Mouse (Mus musculus) hindbrain, embryonic 10.5 days (tissue): ENCODE measurements at regions not wholly inside any gene's neighbourhood (a gene's known extent, or its start where the extent isn't known, plus 50 kb on each side); places are given as distances from the start of the nearest gene placed in this dataset.

Experiments
- DNase-seq: peaks from one replicate; pipeline ENCODE4 v3.0.0-alpha.2; 2017; ENCODE audit warnings: low spot score
- H3K27ac ChIP-seq: fragments of 300-500 bp; sonication (generic); 2 replicates; pipeline ENCODE4 v1.5.1; 2016; ENCODE audit warnings: mild to moderate bottlenecking, moderate library complexity
- H3K27me3 ChIP-seq: fragments of 300-500 bp; sonication (generic); 2 replicates; pipeline ENCODE4 v1.6.1; 2016; ENCODE audit warnings: mild to moderate bottlenecking; ENCODE audit not compliant: poor library complexity, insufficient read depth, severe bottlenecking
- H3K36me3 ChIP-seq: fragments of 300-500 bp; sonication (generic); 2 replicates; pipeline ENCODE4 v1.6.1; 2016; ENCODE audit warnings: mild to moderate bottlenecking, moderate library complexity
- H3K4me1 ChIP-seq: fragments of 300-500 bp; sonication (generic); replicated peaks from 2 replicates; pipeline ENCODE4 v1.6.1; 2016; ENCODE audit warnings: mild to moderate bottlenecking
- H3K4me3 ChIP-seq: fragments of 300-500 bp; sonication (generic); 2 replicates; pipeline ENCODE4 v1.5.1; 2016; ENCODE audit warnings: mild to moderate bottlenecking, moderate library complexity
- H3K9me3 ChIP-seq: fragments of 300-500 bp; sonication (generic); 2 replicates; pipeline ENCODE4 v1.6.1; 2016; ENCODE audit warnings: mild to moderate bottlenecking, moderate library complexity
- WGBS: fragments of 180-500 bp; shearing (Covaris S2); methylation state at CpG from one replicate; pipeline ENCODE4 v1.1.7; 2016; 5-methylcytosine and 5-hydroxymethylcytosine counted together

DNA sequence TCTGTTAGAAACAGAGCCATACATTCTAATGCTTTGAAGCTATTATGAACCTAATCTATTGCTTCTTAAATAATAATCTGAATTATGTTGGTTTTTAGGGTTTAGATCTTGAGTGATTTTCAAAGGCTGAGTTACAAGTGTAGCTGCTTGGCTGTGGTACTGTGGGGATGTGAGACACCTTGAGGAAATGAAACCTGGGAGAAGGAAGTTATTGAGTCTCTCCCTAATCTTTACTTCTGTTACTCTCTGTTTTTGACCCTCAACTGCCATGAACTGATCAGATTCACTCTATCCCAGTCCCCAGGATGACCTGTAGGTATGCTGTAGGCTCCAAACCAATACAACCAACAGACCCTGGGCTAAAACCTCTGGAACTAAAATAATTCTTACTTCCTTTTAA, 334.8 kb downstream of the Bckdhb start:
- Histone ChIP-seq H3K27ac (no peak overlapping the region), H3K9me3 (no peaks in the 10 kb centered on the region), H3K4me1 (0 out of 2 replicates have a peak, but pooled peaks cover 2% of the 10 kb centered on the region), H3K36me3 (no peaks in the 10 kb centered on the region), H3K27me3 (no peaks in the 10 kb centered on the region), H3K4me3 (no peak overlapping the region)
- no peak for DNase-seq

DNA sequence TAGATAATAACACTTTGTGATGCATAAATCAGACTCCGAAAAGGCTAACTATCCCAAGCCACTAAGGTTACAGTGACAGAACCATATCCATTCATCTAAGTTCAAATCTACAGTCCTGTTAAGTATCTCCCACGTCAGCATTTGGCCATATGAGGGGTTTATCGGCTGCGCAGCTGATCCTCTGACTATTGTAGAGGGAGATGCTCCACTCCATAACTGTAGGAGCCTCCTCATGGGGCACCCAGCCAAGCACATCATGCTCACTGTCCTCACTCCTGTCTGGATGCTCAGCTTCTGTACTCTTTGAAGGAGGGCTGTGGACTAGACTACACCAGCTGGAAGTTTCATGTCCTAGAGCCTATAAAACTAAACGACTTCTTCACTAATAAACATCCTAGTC, 337.2 kb downstream of the Bckdhb start:
- H3K4me1 ChIP-seq = 0 out of 2 replicates have a peak, but pooled peaks cover 2% of the 10 kb centered on the region
- no peak for DNase-seq
- 92% methylated on average over 5 of the region's 5 CpGs for WGBS

DNA sequence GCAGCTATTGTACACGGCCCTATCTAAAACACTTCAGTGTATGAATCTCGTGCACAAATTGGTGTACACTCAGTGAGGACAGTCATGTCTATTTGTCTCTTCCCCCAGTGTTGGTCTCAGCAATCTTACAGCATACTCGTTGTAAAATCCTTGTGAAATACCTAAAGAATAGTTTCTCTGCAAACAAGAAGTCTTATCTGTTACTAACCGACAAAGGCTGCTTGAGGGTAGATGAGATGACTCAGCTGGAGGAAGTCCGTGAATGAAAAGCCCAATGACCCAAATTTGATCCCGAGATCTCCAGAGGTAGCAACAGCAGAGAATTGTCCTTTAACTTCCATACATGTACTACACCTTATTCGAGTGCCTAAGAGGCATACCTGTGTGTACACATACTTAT, 342.0 kb downstream of the Bckdhb start:
- Histone ChIP-seq H3K27ac (no peak overlapping the region), H3K9me3 (no peaks in the 10 kb centered on the region), H3K4me3 (no peak overlapping the region), H3K4me1 (no peaks in the 10 kb centered on the region), H3K27me3 (no peaks in the 10 kb centered on the region), H3K36me3 (no peaks in the 10 kb centered on the region)
- 85% methylated on average over 7 of the region's 7 CpGs for WGBS
- DNase-seq = no peak

More for the DNA sequence above, 337.2 kb downstream of the Bckdhb start:
- no peaks in the 10 kb centered on the region for H3K9me3 ChIP-seq
- H3K36me3 ChIP-seq = no peaks in the 10 kb centered on the region
- no peaks in the 10 kb centered on the region for H3K27me3 ChIP-seq
- no peak overlapping the region for H3K4me3 ChIP-seq
- H3K27ac ChIP-seq = no peak overlapping the region

DNA sequence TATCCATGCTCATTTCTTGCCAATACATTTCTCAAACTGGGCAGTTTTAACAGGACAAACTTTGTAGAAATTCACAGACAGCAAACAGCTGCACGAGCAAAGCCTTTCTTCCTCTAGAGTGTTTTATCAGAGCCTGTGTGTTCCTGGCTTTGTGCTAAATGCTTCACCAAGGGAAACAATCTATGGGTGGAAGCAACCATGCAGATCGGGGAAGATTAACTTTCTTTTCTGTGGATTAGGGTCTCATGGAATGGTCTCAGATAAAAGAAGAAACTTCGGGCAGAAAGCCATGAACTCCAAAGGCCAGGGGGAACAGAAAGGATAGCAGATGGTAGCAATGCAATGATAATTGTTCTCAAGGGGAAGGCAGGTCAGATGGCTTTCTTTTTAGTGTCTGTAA, 349.7 kb downstream of the Bckdhb start:
- WGBS = 70% methylated on average over 3 of the region's 3 CpGs
- Histone ChIP-seq H3K27ac (no peak overlapping the region), H3K27me3 (no peaks in the 10 kb centered on the region), H3K36me3 (no peaks in the 10 kb centered on the region), H3K9me3 (no peaks in the 10 kb centered on the region), H3K4me1 (peaks cover 7% of the 10 kb centered on the region), H3K4me3 (no peak overlapping the region)
- DNase-seq = no peak

DNA sequence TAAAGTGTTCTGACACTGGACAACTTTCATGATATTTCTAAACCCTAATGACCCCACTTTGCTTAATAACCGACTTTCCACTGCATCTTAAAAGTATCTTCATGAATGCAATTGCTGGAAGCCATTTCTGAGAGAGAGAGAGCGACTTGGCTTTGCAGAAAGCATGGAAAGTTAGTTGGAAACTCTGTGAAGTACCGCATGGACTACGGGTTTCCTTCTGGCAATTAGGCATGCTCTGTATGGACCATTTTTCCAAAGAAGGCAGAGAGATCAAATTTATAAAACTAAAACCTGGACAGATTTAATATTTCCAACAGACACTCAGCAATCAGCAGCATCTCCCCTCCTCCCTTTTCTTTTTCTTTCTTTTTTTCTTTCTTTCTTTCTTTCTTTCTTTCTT, 353.4 kb downstream of the Bckdhb start:
- no peak for DNase-seq
- H3K9me3 ChIP-seq = peaks cover 6% of the 10 kb centered on the region; the same call in 1 of the 2 replicates
- peak overlapping the region; percentile 53; the same call in 1 of the 2 replicates for H3K27ac ChIP-seq

DNA sequence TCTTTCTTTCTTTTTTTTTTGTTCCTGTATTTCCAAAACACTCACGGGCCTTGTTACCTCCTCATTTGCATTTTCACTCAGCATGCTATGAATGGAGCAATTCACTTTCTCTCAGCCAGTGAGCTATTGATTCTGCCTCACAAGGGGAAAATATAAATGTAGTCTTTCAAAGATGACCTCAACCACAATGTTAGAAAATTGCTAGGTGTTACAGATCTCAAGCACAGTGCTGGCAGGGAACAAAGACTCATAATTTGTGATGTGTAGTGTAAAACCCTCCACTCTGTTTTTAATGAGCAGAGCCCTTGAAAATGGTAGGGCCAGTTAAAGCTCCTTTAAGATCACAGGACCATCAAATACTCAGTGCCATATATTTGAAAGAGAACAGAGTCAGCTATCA, 353.8 kb downstream of the Bckdhb start:
- H3K4me3 ChIP-seq = no peak overlapping the region
- no peaks in the 10 kb centered on the region for H3K27me3 ChIP-seq
- no peaks in the 10 kb centered on the region for H3K36me3 ChIP-seq
- H3K9me3 ChIP-seq = peaks cover 6% of the 10 kb centered on the region; the same call in 1 of the 2 replicates
- 21% methylated on average over 1 of the region's 1 CpGs for WGBS
- DNase-seq = no peak
- peaks cover 12% of the 10 kb centered on the region for H3K4me1 ChIP-seq
- H3K27ac ChIP-seq = no peak overlapping the region

More for the DNA sequence above, 353.4 kb downstream of the Bckdhb start:
- no peak overlapping the region for H3K4me3 ChIP-seq
- no peaks in the 10 kb centered on the region for H3K36me3 ChIP-seq
- WGBS = 75% methylated on average over 4 of the region's 4 CpGs
- no peaks in the 10 kb centered on the region for H3K27me3 ChIP-seq
- peaks cover 12% of the 10 kb centered on the region for H3K4me1 ChIP-seq

DNA sequence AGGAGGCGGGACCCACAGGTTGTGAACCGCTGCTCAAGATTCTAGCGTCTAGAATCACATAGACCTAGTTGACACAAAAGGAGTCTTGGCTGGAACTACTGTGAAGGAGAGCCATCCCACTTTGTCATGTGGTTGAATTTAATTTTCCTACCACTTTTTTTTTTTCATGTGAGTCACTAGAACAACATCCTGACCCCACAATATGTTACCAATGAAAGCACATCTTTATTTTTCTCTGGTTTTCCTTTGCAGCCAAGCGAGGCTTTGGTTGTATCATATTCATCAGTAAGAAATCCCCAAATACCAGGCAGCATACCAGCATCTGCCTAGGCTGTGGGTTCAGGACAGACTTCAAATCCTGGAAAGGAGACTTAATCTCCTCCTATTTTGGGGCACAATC, 356.0 kb downstream of the Bckdhb start:
- WGBS = 92% methylated on average over 4 of the region's 4 CpGs
- H3K27ac ChIP-seq = no peak overlapping the region
- no peak for DNase-seq
- H3K9me3 ChIP-seq = peaks cover 6% of the 10 kb centered on the region; the same call in 1 of the 2 replicates
- no peaks in the 10 kb centered on the region for H3K36me3 ChIP-seq
- H3K27me3 ChIP-seq = no peaks in the 10 kb centered on the region
- no peak overlapping the region for H3K4me3 ChIP-seq
- H3K4me1 ChIP-seq = peaks cover 12% of the 10 kb centered on the region

DNA sequence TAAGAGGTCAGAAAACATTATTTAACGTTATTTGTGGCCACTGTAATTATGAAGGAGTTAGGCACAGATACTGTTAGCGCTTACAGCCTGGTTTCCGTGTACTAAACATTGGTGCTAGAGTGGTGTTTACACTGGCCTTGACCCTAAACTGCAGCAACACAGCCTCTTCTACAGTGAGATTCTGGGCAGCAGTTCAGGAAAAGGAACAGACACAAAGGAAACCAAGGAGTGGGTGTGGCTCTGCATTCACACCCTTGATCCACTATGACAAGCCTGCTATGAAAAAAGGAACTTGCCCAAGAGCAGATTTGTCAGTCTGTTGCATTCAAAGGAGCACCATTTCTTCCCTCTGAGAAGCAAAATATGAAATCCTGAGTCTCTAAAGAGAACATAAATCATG, 356.7 kb downstream of the Bckdhb start:
- Histone ChIP-seq H3K4me1 (peaks cover 12% of the 10 kb centered on the region), H3K27ac (0 out of 2 replicates have a peak overlapping the region, but pooled peaks have one; percentile 24), H3K4me3 (no peak overlapping the region), H3K36me3 (no peaks in the 10 kb centered on the region), H3K27me3 (no peaks in the 10 kb centered on the region), H3K9me3 (peaks cover 6% of the 10 kb centered on the region; the same call in 1 of the 2 replicates)
- no peak for DNase-seq
- WGBS = 77% methylated on average over 3 of the region's 3 CpGs

DNA sequence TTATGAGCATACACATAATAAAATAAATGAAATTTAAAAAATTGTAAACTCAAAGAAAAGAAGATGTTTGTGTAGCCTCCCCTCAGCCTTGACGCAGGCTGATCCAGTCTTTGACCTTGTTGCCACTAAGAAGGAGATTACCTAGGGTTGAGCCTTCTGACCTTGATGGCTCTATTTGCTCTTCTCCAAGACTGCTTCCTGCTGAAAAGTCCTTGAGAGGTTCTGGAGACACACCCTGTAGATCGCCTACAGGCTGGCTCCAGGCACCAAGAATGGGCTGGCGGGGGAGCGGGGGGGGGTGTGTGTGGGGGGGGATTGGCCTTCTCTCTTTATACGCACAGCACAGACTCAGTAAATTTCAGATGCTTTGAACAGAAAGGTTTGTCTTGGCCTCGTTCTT, 358.4 kb downstream of the Bckdhb start:
- peaks cover 6% of the 10 kb centered on the region; the same call in 1 of the 2 replicates for H3K9me3 ChIP-seq
- DNase-seq = no peak
- H3K27me3 ChIP-seq = no peaks in the 10 kb centered on the region
- H3K4me3 ChIP-seq = no peak overlapping the region
- WGBS = 76% methylated on average over 6 of the region's 6 CpGs
- peaks cover 11% of the 10 kb centered on the region for H3K4me1 ChIP-seq
- no peak overlapping the region for H3K27ac ChIP-seq
- no peaks in the 10 kb centered on the region for H3K36me3 ChIP-seq

DNA sequence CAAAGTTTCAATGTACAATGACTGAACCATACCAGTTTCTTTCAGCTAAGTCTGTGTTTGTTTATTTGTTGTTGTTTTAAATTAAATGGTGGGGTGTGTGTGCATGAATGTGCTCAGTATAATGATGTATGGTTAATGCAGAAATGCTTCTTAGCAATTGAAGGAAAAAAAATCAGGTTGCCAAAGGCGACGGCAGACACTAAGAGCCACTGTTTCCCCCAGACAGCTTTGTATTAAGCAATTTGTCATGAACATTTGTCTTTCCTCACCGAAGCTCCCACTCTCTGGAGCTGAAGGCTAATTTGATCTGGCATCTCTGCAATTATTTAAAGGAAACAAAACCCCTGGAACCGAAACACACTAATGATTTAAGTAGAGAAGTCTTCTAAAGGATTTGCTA, 360.7 kb downstream of the Bckdhb start:
- Histone ChIP-seq H3K9me3 (peaks cover 6% of the 10 kb centered on the region; the same call in 1 of the 2 replicates), H3K27ac (no peak overlapping the region), H3K4me1 (peaks cover 4% of the 10 kb centered on the region; the same call in 1 of the 2 replicates), H3K4me3 (no peak overlapping the region), H3K27me3 (no peaks in the 10 kb centered on the region), H3K36me3 (no peaks in the 10 kb centered on the region)
- WGBS = 54% methylated on average over 4 of the region's 4 CpGs
- DNase-seq = no peak

DNA sequence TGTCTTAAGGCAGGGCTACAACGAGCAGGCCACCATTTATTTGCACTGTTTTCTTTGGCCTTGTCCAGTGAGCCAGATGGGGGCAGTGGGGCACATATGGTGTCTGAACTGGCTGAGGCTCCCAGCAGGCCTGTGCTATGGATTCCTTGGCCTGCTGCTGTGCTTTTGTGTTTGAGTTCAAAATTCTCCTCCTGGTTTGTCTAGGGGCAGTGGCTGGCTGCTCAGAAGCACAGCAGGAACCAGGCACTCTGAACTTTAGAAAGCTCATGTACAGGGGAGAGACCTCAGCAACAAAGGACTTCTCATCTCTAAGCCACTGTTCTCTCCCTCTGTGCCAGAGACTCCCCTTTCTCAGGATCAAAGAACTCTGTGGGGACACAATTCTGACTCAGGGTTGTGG, 370.9 kb downstream of the Bckdhb start:
- H3K27ac ChIP-seq = peak overlapping the region; percentile 63
- no peaks in the 10 kb centered on the region for H3K9me3 ChIP-seq
- DNase-seq = peak; percentile 51
- WGBS = 23% methylated on average over 1 of the region's 1 CpGs
- no peak overlapping the region for H3K4me3 ChIP-seq
- H3K36me3 ChIP-seq = no peaks in the 10 kb centered on the region
- H3K27me3 ChIP-seq = no peaks in the 10 kb centered on the region
- H3K4me1 ChIP-seq = peaks cover 10% of the 10 kb centered on the region

DNA sequence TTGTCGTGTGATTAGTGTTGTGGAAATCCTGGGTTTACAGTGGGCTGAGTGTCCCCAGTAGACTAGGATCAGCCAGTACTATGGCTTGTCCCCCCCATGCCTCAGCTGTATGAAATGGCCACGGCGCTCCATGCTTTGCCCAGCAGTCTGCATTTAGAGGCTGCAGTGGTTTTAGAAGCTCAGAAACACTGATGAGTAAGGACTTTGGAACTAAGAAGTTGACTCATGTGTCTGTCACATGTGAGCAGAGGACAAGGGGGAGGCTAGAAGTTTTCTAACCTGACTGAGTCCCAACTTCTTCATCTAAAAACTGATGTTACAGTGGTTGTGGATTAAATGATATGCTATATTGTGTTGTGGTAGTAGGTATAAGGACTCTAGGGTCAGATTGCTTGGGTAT, 371.5 kb downstream of the Bckdhb start:
- Histone ChIP-seq H3K4me3 (no peak overlapping the region), H3K27ac (peak overlapping the region; percentile 63), H3K36me3 (no peaks in the 10 kb centered on the region), H3K9me3 (no peaks in the 10 kb centered on the region), H3K4me1 (peaks cover 10% of the 10 kb centered on the region), H3K27me3 (no peaks in the 10 kb centered on the region)
- WGBS = 75% methylated on average over 3 of the region's 3 CpGs
- no peak for DNase-seq

DNA sequence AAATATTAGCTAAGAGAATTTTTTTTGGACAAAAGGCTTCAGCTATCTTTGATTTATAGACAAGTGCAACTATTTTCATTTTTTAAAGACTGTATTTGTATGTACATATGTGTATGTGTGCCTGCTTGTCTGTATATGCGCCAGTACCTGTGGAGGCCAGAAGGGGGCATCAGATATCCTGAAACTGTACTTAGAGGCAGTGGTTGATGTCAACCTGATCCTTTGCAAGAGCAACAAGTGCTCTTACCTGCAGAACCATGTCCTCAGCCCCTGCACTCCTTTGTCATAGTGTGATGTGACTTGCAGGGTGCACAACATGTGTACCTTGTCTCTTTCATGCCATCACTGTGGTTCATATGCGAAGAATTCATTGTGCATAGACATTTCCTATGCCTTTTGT, 379.5 kb downstream of the Bckdhb start:
- no peak for DNase-seq
- Histone ChIP-seq H3K4me3 (no peak overlapping the region), H3K36me3 (no peaks in the 10 kb centered on the region), H3K4me1 (no peaks in the 10 kb centered on the region), H3K9me3 (no peaks in the 10 kb centered on the region), H3K27me3 (no peaks in the 10 kb centered on the region), H3K27ac (no peak overlapping the region)
- 95% methylated on average over 2 of the region's 2 CpGs for WGBS

DNA sequence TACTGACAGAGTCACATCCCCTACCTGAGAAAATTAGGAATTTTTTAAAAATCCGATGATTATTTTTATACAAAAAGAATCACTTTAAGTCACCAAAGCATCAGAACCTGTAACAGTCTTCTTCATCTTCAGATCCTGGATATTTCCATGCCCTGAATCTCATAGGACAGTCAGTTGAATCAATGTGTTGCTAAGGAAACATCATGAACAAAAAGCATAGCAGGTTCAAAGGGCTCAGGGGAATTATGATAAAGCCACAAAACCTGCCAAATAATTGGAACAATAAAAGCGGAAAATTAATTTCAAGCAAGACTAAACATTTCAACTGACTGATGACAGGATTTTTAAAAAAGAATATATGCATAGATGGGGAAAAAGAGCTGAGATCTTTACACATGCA, 393.9 kb downstream of the Bckdhb start:
- 82% methylated on average over 2 of the region's 2 CpGs for WGBS
- H3K27ac ChIP-seq = no peak overlapping the region
- H3K4me1 ChIP-seq = peaks cover 13% of the 10 kb centered on the region
- no peaks in the 10 kb centered on the region for H3K27me3 ChIP-seq
- H3K4me3 ChIP-seq = no peak overlapping the region
- DNase-seq = no peak
- H3K36me3 ChIP-seq = no peaks in the 10 kb centered on the region
- H3K9me3 ChIP-seq = no peaks in the 10 kb centered on the region
